11 mouse cellular contexts compared by ENCODE assay signal in the genomic region with DNA sequence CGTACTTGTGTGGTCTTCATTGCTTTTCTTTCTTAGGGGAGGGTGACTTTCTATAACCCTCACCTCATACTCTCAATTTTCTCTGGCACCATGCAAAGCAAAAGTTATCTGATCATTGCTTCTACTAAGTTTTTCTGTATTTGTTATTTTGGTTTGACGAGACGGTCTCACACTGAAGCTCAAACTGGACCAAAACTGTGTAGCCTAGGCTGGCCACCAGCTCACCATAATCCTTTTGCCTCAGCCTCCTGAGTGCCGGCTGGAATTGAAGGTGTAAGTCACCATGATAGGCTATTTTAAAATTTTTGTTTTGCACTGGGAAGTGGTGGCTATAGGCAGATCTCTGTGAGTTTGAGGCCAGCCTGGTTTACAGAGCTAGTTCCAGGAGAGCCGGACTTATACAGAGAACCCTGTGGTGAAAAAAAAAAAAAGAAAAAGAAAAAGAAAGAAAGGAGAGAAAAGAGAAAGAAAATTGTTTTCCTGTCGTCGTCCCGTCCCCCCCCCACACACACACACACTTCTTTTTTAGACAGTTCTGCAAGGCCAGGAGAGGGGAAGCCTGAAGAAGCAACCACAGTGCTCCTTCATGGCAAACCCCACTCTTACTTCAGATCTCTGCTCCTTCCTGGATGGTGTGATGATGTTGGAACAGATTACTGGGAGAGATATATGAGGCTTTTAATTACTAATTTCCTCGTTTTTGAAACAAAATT. TPM values are rescaled to one million over a fixed set of nuclear protein-coding genes. Genes with fewer than 3 reads are reported as not detected.
DNase-seq lines count a peak whose midpoint lies in the region; ATAC-seq and TF ChIP-seq lines count a peak whose summit lies in the region.
"Had no signal": no experiment of that assay in that cellular context is flagged by ENCODE, and none has a peak within 500 bp of the region (broad histone marks: within the 10 kb centered on the region; RNA-seq: fewer than 3 reads in every experiment).

No protein-coding gene starts in this region.

- TF ChIP-seq EP300 in stomach, postnatal 0 days (optimal IDR thresholded peaks at IDR 0.05), result no peak

- no peak overlapping the region for H3K4me3 ChIP-seq in cerebellum, adult 2 months (replicated peaks; ENCODE audit: insufficient read depth, low read depth, low read length)
- no peak overlapping the region for H3K4me3 ChIP-seq in hindbrain, embryonic 16.5 days (ENCODE audit: low read length)
- H3K4me3 ChIP-seq in hindbrain, embryonic 13.5 days, result no peak overlapping the region
- no peak overlapping the region for H3K4me3 ChIP-seq in midbrain, embryonic 12.5 days
- H3K4me3 ChIP-seq in midbrain, embryonic 10.5 days, result no peak overlapping the region
- no peak overlapping the region for H3K4me3 ChIP-seq in stomach, postnatal 0 days (ENCODE audit: low read depth, low read length)
- H3K4me3 ChIP-seq: embryonic facial prominence, embryonic 10.5 days; left cerebral cortex, adult 2 months; liver, embryonic 12.5 days had no signal

- H3K9me3 ChIP-seq in hindbrain, embryonic 16.5 days (ENCODE audit: control insufficient read depth, low read length), result no peaks in the 10 kb centered on the region
- no peaks in the 10 kb centered on the region for H3K9me3 ChIP-seq in hindbrain, embryonic 13.5 days
- no peaks in the 10 kb centered on the region for H3K9me3 ChIP-seq in midbrain, embryonic 12.5 days
- H3K9me3 ChIP-seq in midbrain, embryonic 10.5 days (replicated peaks), result no peaks in the 10 kb centered on the region
- H3K9me3 ChIP-seq in stomach, postnatal 0 days (ENCODE audit: control insufficient read depth, low read length), result no peaks in the 10 kb centered on the region
- H3K9me3 ChIP-seq: embryonic facial prominence, embryonic 10.5 days; liver, embryonic 12.5 days had no signal

- no peak for TF ChIP-seq CTCF in cerebellum, adult 2 months (IDR thresholded peaks at IDR 0.05; ENCODE audit: borderline replicate concordance, insufficient read depth, low read depth, low read length)
- no peak for TF ChIP-seq CTCF in stomach, postnatal 0 days (IDR thresholded peaks at IDR 0.05; ENCODE audit: low read depth)

- no peak for DNase-seq in cerebellum, adult 2 months
- DNase-seq in midbrain, embryonic 10.5 days (ENCODE audit: low spot score), result no peak
- no peak for DNase-seq in stomach, postnatal 0 days (ENCODE audit: low spot score)
- DNase-seq in yolk sac, embryonic 10.5 days (ENCODE audit: low spot score), result no peak

- H3K4me2 ChIP-seq in hindbrain, embryonic 16.5 days (ENCODE audit: low read length), result no peak overlapping the region
- no peak overlapping the region for H3K4me2 ChIP-seq in hindbrain, embryonic 13.5 days
- H3K4me2 ChIP-seq in midbrain, embryonic 12.5 days (replicated peaks), result no peak overlapping the region
- no peak overlapping the region for H3K4me2 ChIP-seq in stomach, postnatal 0 days (replicated peaks; ENCODE audit: low read depth)
- H3K4me2 ChIP-seq: liver, embryonic 12.5 days had no signal

- WGBS in cerebellum, adult 2 months, result 58% methylated on average over 9 of the region's 9 CpGs
- WGBS in hindbrain, embryonic 16.5 days, result 51% methylated on average over 9 of the region's 9 CpGs
- WGBS in hindbrain, embryonic 13.5 days, result 54% methylated on average over 9 of the region's 9 CpGs
- WGBS in midbrain, embryonic 12.5 days, result 55% methylated on average over 9 of the region's 9 CpGs
- WGBS in midbrain, embryonic 10.5 days, result 53% methylated on average over 9 of the region's 9 CpGs
- WGBS in stomach, postnatal 0 days, result 49% methylated on average over 9 of the region's 9 CpGs

- H3K36me3 ChIP-seq in hindbrain, embryonic 16.5 days (ENCODE audit: control insufficient read depth, insufficient read depth, low read length), result no peaks in the 10 kb centered on the region
- no peaks in the 10 kb centered on the region for H3K36me3 ChIP-seq in hindbrain, embryonic 13.5 days
- H3K36me3 ChIP-seq in midbrain, embryonic 12.5 days, result no peaks in the 10 kb centered on the region
- no peaks in the 10 kb centered on the region for H3K36me3 ChIP-seq in midbrain, embryonic 10.5 days
- no peaks in the 10 kb centered on the region for H3K36me3 ChIP-seq in stomach, postnatal 0 days (ENCODE audit: control insufficient read depth, insufficient read depth, low read length)
- H3K36me3 ChIP-seq: embryonic facial prominence, embryonic 10.5 days; liver, embryonic 12.5 days had no signal

- H3K4me1 ChIP-seq in cerebellum, adult 2 months (ENCODE audit: control insufficient read depth, insufficient read depth, low read length), result no peaks in the 10 kb centered on the region
- H3K4me1 ChIP-seq in hindbrain, embryonic 16.5 days (ENCODE audit: control insufficient read depth, insufficient read depth, low read depth, low read length), result peaks cover 3% of the 10 kb centered on the region; the same call in 1 of the 2 replicates
- H3K4me1 ChIP-seq in hindbrain, embryonic 13.5 days (replicated peaks), result peaks cover 32% of the 10 kb centered on the region
- no peaks in the 10 kb centered on the region for H3K4me1 ChIP-seq in midbrain, embryonic 12.5 days
- H3K4me1 ChIP-seq in midbrain, embryonic 10.5 days, result peaks cover 6% of the 10 kb centered on the region; the same call in 1 of the 2 replicates
- H3K4me1 ChIP-seq in stomach, postnatal 0 days (replicated peaks; ENCODE audit: control insufficient read depth, insufficient read depth), result no peaks in the 10 kb centered on the region
- H3K4me1 ChIP-seq: liver, embryonic 12.5 days had no signal

- H3K9ac ChIP-seq in hindbrain, embryonic 16.5 days (ENCODE audit: low read depth, low read length), result no peak overlapping the region
- H3K9ac ChIP-seq in hindbrain, embryonic 13.5 days, result no peak overlapping the region
- H3K9ac ChIP-seq in midbrain, embryonic 12.5 days (replicated peaks), result no peak overlapping the region
- no peak overlapping the region for H3K9ac ChIP-seq in stomach, postnatal 0 days (ENCODE audit: low read length)
- H3K9ac ChIP-seq: liver, embryonic 12.5 days had no signal

- TF ChIP-seq POLR2A in cerebellum, adult 2 months (IDR thresholded peaks at IDR 0.05; ENCODE audit: borderline replicate concordance, insufficient read depth, low read length), result no peak

- no peaks in the 10 kb centered on the region for H3K27me3 ChIP-seq in cerebellum, adult 2 months (ENCODE audit: control insufficient read depth, insufficient read depth, low read length)
- no peaks in the 10 kb centered on the region for H3K27me3 ChIP-seq in hindbrain, embryonic 16.5 days (replicated peaks; ENCODE audit: control insufficient read depth, insufficient read depth, low read length)
- no peaks in the 10 kb centered on the region for H3K27me3 ChIP-seq in hindbrain, embryonic 13.5 days
- no peaks in the 10 kb centered on the region for H3K27me3 ChIP-seq in midbrain, embryonic 12.5 days
- H3K27me3 ChIP-seq in midbrain, embryonic 10.5 days (ENCODE audit: low read depth, poor library complexity, severe bottlenecking), result peaks cover 4% of the 10 kb centered on the region; the same call in 1 of the 2 replicates
- H3K27me3 ChIP-seq in stomach, postnatal 0 days (ENCODE audit: control insufficient read depth, insufficient read depth, low read length), result no peaks in the 10 kb centered on the region
- H3K27me3 ChIP-seq: liver, embryonic 12.5 days had no signal

- no peak overlapping the region for H3K27ac ChIP-seq in cerebellum, adult 2 months (ENCODE audit: insufficient read depth, low read length)
- H3K27ac ChIP-seq in hindbrain, embryonic 16.5 days (ENCODE audit: low read depth, low read length), result no peak overlapping the region
- H3K27ac ChIP-seq in hindbrain, embryonic 13.5 days, result no peak overlapping the region
- H3K27ac ChIP-seq in midbrain, embryonic 12.5 days (replicated peaks), result no peak overlapping the region
- H3K27ac ChIP-seq in midbrain, embryonic 10.5 days (replicated peaks), result no peak overlapping the region
- H3K27ac ChIP-seq in stomach, postnatal 0 days (replicated peaks), result no peak overlapping the region
- H3K27ac ChIP-seq: left cerebral cortex, adult 2 months; liver, embryonic 12.5 days had no signal

- ATAC-seq in cerebellum, adult (ENCODE audit: insufficient number of reproducible peaks, low FRiP score, low TSS enrichment), result 0 out of 2 replicates have a peak, but pooled peaks have one; percentile 9
- peak; percentile 29; the same call in 1 of the 2 replicates for ATAC-seq in hindbrain, embryonic 16.5 days
- ATAC-seq in hindbrain, embryonic 13.5 days (ENCODE audit: low FRiP score), result no peak
- peak; percentile 39; the same call in 1 of the 2 replicates for ATAC-seq in midbrain, embryonic 12.5 days (ENCODE audit: low FRiP score, low read depth)
- ATAC-seq in stomach, postnatal 0 days (ENCODE audit: low FRiP score, low TSS enrichment), result peak; percentile 12; the same call in 1 of the 2 replicates
- ATAC-seq: liver, embryonic 12.5 days had no signal

RNA-seq across cellular contexts. Expression of gene Kifc3, which starts 0.9 kb away (rescaled TPM):
- polyA plus RNA-seq in cerebellum, adult 2 months (2012; rRNA removed), result 49.9 and 56.8 TPM in 2 replicates
- polyA plus RNA-seq in hindbrain, embryonic 16.5 days (2015; fragmentation: Nextera tagmentation; extraction: Ambion mirVana), result 24.0 and 27.7 TPM in 2 replicates
- 16.5 and 20.2 TPM in 2 replicates for polyA plus RNA-seq in hindbrain, embryonic 13.5 days (2015; fragmentation: Nextera tagmentation; extraction: Ambion mirVana)
- 10.0 and 10.4 TPM in 2 replicates for polyA plus RNA-seq in midbrain, embryonic 12.5 days (2016; fragmentation: Nextera tagmentation; extraction: Ambion mirVana)
- polyA plus RNA-seq in midbrain, embryonic 10.5 days (2016; fragmentation: Nextera tagmentation; extraction: Ambion mirVana), result 4.1 and 5.2 TPM in 2 replicates
- 14.1 and 14.2 TPM in 2 replicates for polyA plus RNA-seq in stomach, postnatal 0 days (2015; fragmentation: Nextera tagmentation; extraction: Ambion mirVana)
